Mouse (Mus musculus) thymus, adult 2 months (tissue): ENCODE results near the gene Angptl1.

ENCODE experiments used
- CTCF ChIP-seq: fragments of 200-500 bp; IDR thresholded peaks from 2 replicates; pipeline ENCODE4 v1.5.1; 2012; ENCODE audit warnings: mild to moderate bottlenecking, control low read depth, low read length, moderate library complexity, borderline replicate concordance; ENCODE audit not compliant: control insufficient read depth, poor library complexity, insufficient read depth; ENCODE audit errors: extremely low read depth
- POLR2A ChIP-seq: fragments of 200-500 bp; IDR thresholded peaks from 2 replicates; pipeline ENCODE4 v1.6.1; 2012; ENCODE audit warnings: mild to moderate bottlenecking, low read length, control low read depth, moderate library complexity; ENCODE audit not compliant: control insufficient read depth, poor library complexity, insufficient read depth; ENCODE audit errors: extremely low read depth

DNA sequence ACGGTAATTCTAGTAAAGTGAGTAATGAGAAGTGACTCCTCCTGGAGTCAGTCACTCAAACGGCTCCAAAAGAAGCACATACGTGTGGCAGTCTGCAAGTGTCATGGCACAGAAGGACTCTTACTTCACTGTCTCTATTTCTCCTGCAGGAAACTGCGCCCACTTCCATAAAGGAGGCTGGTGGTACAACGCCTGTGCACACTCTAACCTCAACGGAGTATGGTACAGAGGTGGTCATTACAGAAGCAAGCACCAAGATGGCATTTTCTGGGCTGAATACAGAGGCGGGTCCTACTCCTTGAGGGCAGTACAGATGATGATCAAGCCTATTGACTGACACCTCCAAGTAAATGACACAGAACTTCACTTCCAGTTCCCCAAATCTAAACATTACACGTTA lies 21.9 kb downstream of the Angptl1 start:
- no peak for TF ChIP-seq POLR2A
- no peak for TF ChIP-seq CTCF
